Comparison of ENCODE assay signal across 22 mouse cellular contexts in genomic region chr12:99995951-99996350, GRCm38 (mm10). TPM values are rescaled to one million over a fixed set of nuclear protein-coding genes. Genes with fewer than 3 reads are reported as not detected.
A peak's percentile ranks its signal among the peaks of the same experiment; 100 is the strongest.
DNase-seq lines count a peak whose midpoint lies in the region; ATAC-seq and TF ChIP-seq lines count a peak whose summit lies in the region.
"Had no signal": no experiment of that assay in that cellular context is flagged by ENCODE, and none has a peak within 500 bp of the region (broad histone marks: within the 10 kb centered on the region; RNA-seq: fewer than 3 reads in every experiment).

No protein-coding gene starts in this region.

- no peak for DNase-seq in frontal cortex, postnatal 10 days (ENCODE audit: low spot score in 2 of 2)
- DNase-seq in lung, postnatal 36 days = peak; percentile 8
- DNase-seq in lung, postnatal 14 days = no peak
- DNase-seq in layer of hippocampus, adult 2 months (ENCODE audit: low spot score in 2 of 2) = peak; percentile 59 to 68
- no peak for DNase-seq in testis, postnatal 14 days (ENCODE audit: low spot score)
- no peak for DNase-seq in cerebellum, postnatal 25 days
- DNase-seq: adrenal gland, postnatal 10 days; B cell, adult 2 months; cerebellum, adult 9-10 months; gastrocnemius, postnatal 10 days; heart, adult 18-20 months; kidney, postnatal 25 days; thymus, adult 18-20 months; thymus, postnatal 36 days had no signal

- TF ChIP-seq CTCF in layer of hippocampus, adult 2 months (conservative IDR thresholded peaks at IDR 0.05) = no peak

- H3K4me3 ChIP-seq in layer of hippocampus, adult 2 months = no peak overlapping the region
- H3K4me3 ChIP-seq: hindbrain, embryonic 12.5 days; limb, embryonic 13.5 days; liver, embryonic 12.5 days; midbrain, embryonic 10.5 days; stomach, embryonic 15.5 days had no signal

- ATAC-seq in frontal cortex, adult (ENCODE audit: low TSS enrichment) = peak; percentile 44; the same call in 1 of the 2 replicates
- ATAC-seq: activated CD4-positive, CD25-positive, alpha-beta regulatory T cell, adult 4 months; intestine, postnatal 0 days; liver, embryonic 12.5 days had no signal

- H3K27ac ChIP-seq in layer of hippocampus, adult 2 months = peak overlapping the region; percentile 67
- H3K27ac ChIP-seq: hindbrain, embryonic 12.5 days; limb, embryonic 13.5 days; liver, embryonic 12.5 days; midbrain, embryonic 10.5 days; stomach, embryonic 15.5 days had no signal

RNA-seq across cellular contexts. Expression of gene Kcnk13, which starts 31.7 kb away (rescaled TPM):
- total RNA-seq in layer of hippocampus, adult 2 months (2021) = 1 to 10 TPM; 6.2 to 6.9 TPM

Comparison
In these comparisons a context has a peak if more than half of its experiments do, and no peak if none do; other contexts are left out.
1. DNase-seq: peak in lung, postnatal 36 days (single experiment) and layer of hippocampus, adult 2 months (2 of 2); none in frontal cortex, postnatal 10 days (0 of 2), lung, postnatal 14 days (single experiment), testis, postnatal 14 days (single experiment) and cerebellum, postnatal 25 days (0 of 2).